Comparison of ENCODE assay signal across 8 mouse cellular contexts in the genomic region with DNA sequence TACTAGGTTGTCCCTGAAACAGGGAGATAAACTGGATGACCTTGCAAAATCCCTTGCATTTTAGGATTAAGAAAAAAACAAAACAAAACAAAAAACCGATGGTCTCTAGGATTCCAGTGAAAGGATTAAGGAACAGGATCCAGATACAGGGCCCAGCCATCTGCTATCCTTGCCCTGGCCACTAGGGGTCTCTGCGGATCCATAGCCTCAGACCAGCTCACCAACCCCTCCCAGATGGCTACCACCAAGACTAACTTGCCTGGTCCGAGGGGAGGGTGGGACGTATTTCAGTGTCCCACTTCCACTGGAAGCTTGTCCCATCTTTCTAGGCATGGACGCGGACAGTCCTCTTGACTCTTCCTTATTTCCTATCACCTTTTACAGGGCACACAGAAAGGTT.
DNase-seq lines count a peak whose midpoint lies in the region; ATAC-seq and TF ChIP-seq lines count a peak whose summit lies in the region.

No protein-coding gene starts in this region.

- peak; percentile 82 for DNase-seq in brain, embryonic 14.5 days (ENCODE audit: low read depth)
- DNase-seq in forebrain, embryonic 10.5 days (ENCODE audit: extremely low spot score, low spot score): peak; percentile 83
- peak; percentile 89 for DNase-seq in kidney, postnatal 0 days (ENCODE audit: low spot score)
- peak; percentile 57 for DNase-seq in liver, embryonic 11.5 days (ENCODE audit: low spot score)

- H3K4me1 ChIP-seq in forebrain, embryonic 10.5 days: peaks cover 38% of the 10 kb centered on the region
- peaks cover 0 to 3% of the 10 kb centered on the region in 2 experiments; a peak in 2 of 4 replicates for H3K4me1 ChIP-seq in heart, embryonic 14.5 days (ENCODE audit: control insufficient read depth in 2 of 2, insufficient read depth in 2 of 2, low read length in 2 of 2)
- H3K4me1 ChIP-seq in kidney, postnatal 0 days (replicated peaks; ENCODE audit: insufficient read depth, low read length): 0 out of 2 replicates have a peak, but pooled peaks cover 5% of the 10 kb centered on the region
- H3K4me1 ChIP-seq in liver, embryonic 11.5 days (replicated peaks; ENCODE audit: control insufficient read depth, insufficient read depth, low read length): no peaks in the 10 kb centered on the region
- 0 out of 2 replicates have a peak, but pooled peaks cover 3% of the 10 kb centered on the region for H3K4me1 ChIP-seq in neural tube, embryonic 12.5 days
- peaks cover 4% of the 10 kb centered on the region for H3K4me1 ChIP-seq in testis, adult 2 months (ENCODE audit: control insufficient read depth, insufficient read depth, low read length)

- peak overlapping the region; percentile 44; the same call in 1 of the 2 replicates for H3K9ac ChIP-seq in heart, embryonic 14.5 days (ENCODE audit: low read length)
- H3K9ac ChIP-seq in kidney, postnatal 0 days (ENCODE audit: low read depth, low read length): no peak overlapping the region
- no peak overlapping the region for H3K9ac ChIP-seq in liver, embryonic 11.5 days (ENCODE audit: low read depth, low read length)
- no peak overlapping the region for H3K9ac ChIP-seq in neural tube, embryonic 12.5 days

- no peak for ATAC-seq in heart, embryonic 14.5 days (ENCODE audit: insufficient number of reproducible peaks, insufficient read depth, low FRiP score, low read depth)
- ATAC-seq in kidney, postnatal 0 days (replicated peaks; ENCODE audit: low FRiP score, low read depth): peak; percentile 79; the same call in 1 of the 2 replicates
- ATAC-seq in liver, embryonic 11.5 days (replicated peaks; ENCODE audit: low FRiP score): peak; percentile 65
- peak; percentile 70 for ATAC-seq in neural tube, embryonic 12.5 days (ENCODE audit: low FRiP score, low read depth)

- no peaks in the 10 kb centered on the region for H3K9me3 ChIP-seq in forebrain, embryonic 10.5 days
- no peaks in the 10 kb centered on the region for H3K9me3 ChIP-seq in heart, embryonic 14.5 days (ENCODE audit: control insufficient read depth, low read length)
- H3K9me3 ChIP-seq in kidney, postnatal 0 days (replicated peaks; ENCODE audit: low read length): no peaks in the 10 kb centered on the region
- no peaks in the 10 kb centered on the region for H3K9me3 ChIP-seq in liver, embryonic 11.5 days (ENCODE audit: control insufficient read depth, low read length)
- H3K9me3 ChIP-seq in neural tube, embryonic 12.5 days: no peaks in the 10 kb centered on the region

- H3K27me3 ChIP-seq in C2C12 (ENCODE audit: control insufficient read depth, insufficient read depth, insufficient read length): no peaks in the 10 kb centered on the region
- H3K27me3 ChIP-seq in forebrain, embryonic 10.5 days (ENCODE audit: poor library complexity, severe bottlenecking): no peaks in the 10 kb centered on the region
- H3K27me3 ChIP-seq in heart, embryonic 14.5 days (ENCODE audit: control insufficient read depth, insufficient read depth, low read length): no peaks in the 10 kb centered on the region
- H3K27me3 ChIP-seq in kidney, postnatal 0 days (ENCODE audit: insufficient read depth, low read length): no peaks in the 10 kb centered on the region
- H3K27me3 ChIP-seq in liver, embryonic 11.5 days (replicated peaks; ENCODE audit: control insufficient read depth, insufficient read depth, low read length): no peaks in the 10 kb centered on the region
- no peaks in the 10 kb centered on the region for H3K27me3 ChIP-seq in neural tube, embryonic 12.5 days (replicated peaks)
- no peaks in the 10 kb centered on the region for H3K27me3 ChIP-seq in testis, adult 2 months (ENCODE audit: control insufficient read depth, insufficient read depth, low read length)

- no peak for TF ChIP-seq POLR2A in brain, embryonic 14.5 days (IDR thresholded peaks at IDR 0.05; ENCODE audit: borderline replicate concordance, extremely low read depth, insufficient read depth, insufficient read length, poor library complexity, severe bottlenecking)
- TF ChIP-seq POLR2A in testis, adult 2 months (IDR thresholded peaks at IDR 0.05; ENCODE audit: control insufficient read depth, low read depth, low read length): no peak

- 4% methylated on average over 6 of the region's 6 CpGs for WGBS in forebrain, embryonic 10.5 days
- WGBS in heart, embryonic 14.5 days: 2% methylated on average over 6 of the region's 6 CpGs
- 6% methylated on average over 6 of the region's 6 CpGs for WGBS in kidney, postnatal 0 days
- 4% methylated on average over 6 of the region's 6 CpGs for WGBS in liver, embryonic 11.5 days
- WGBS in neural tube, embryonic 12.5 days: 7% methylated on average over 6 of the region's 6 CpGs

- no peaks in the 10 kb centered on the region for H3K79me3 ChIP-seq in C2C12 (ENCODE audit: low read depth)

- no peak overlapping the region for H3K4me3 ChIP-seq in C2C12 (ENCODE audit: insufficient read depth, poor library complexity, severe bottlenecking)
- no peak overlapping the region for H3K4me3 ChIP-seq in forebrain, embryonic 10.5 days
- H3K4me3 ChIP-seq in heart, embryonic 14.5 days (ENCODE audit: control insufficient read depth in 1 of 2, insufficient read depth in 1 of 2, low read depth in 1 of 2, low read length in 2 of 2): no peak overlapping the region
- H3K4me3 ChIP-seq in kidney, postnatal 0 days (replicated peaks; ENCODE audit: low read depth, low read length): no peak overlapping the region
- no peak overlapping the region for H3K4me3 ChIP-seq in liver, embryonic 11.5 days (ENCODE audit: low read depth, low read length)
- no peak overlapping the region for H3K4me3 ChIP-seq in neural tube, embryonic 12.5 days
- no peak overlapping the region for H3K4me3 ChIP-seq in testis, adult 2 months (ENCODE audit: control insufficient read depth, low read depth, low read length)

- H3K36me3 ChIP-seq in C2C12 (ENCODE audit: control insufficient read depth, insufficient read depth): no peaks in the 10 kb centered on the region
- peaks cover 18% of the 10 kb centered on the region for H3K36me3 ChIP-seq in forebrain, embryonic 10.5 days (replicated peaks)
- no peaks in the 10 kb centered on the region for H3K36me3 ChIP-seq in heart, embryonic 14.5 days (ENCODE audit: control insufficient read depth, insufficient read depth, low read length)
- H3K36me3 ChIP-seq in kidney, postnatal 0 days (ENCODE audit: insufficient read depth, low read length): no peaks in the 10 kb centered on the region
- no peaks in the 10 kb centered on the region for H3K36me3 ChIP-seq in liver, embryonic 11.5 days (ENCODE audit: control insufficient read depth, insufficient read depth, low read length)
- H3K36me3 ChIP-seq in neural tube, embryonic 12.5 days: no peaks in the 10 kb centered on the region
- H3K36me3 ChIP-seq in testis, adult 2 months (ENCODE audit: control insufficient read depth, insufficient read depth, low read length): no peaks in the 10 kb centered on the region

- H3K4me2 ChIP-seq in heart, embryonic 14.5 days (ENCODE audit: low read length): peak overlapping the region; percentile 51
- H3K4me2 ChIP-seq in kidney, postnatal 0 days (ENCODE audit: low read length): peak overlapping the region; percentile 33
- H3K4me2 ChIP-seq in liver, embryonic 11.5 days: peak overlapping the region; percentile 17; the same call in 1 of the 2 replicates
- H3K4me2 ChIP-seq in neural tube, embryonic 12.5 days (replicated peaks): no peak overlapping the region

- H3ac ChIP-seq in C2C12 (ENCODE audit: control insufficient read depth, insufficient read length, low read depth): no peak overlapping the region

- H3K79me2 ChIP-seq in C2C12 (ENCODE audit: control insufficient read depth, insufficient read depth): no peaks in the 10 kb centered on the region

- H3K27ac ChIP-seq in forebrain, embryonic 10.5 days: peak overlapping the region; percentile 58
- H3K27ac ChIP-seq in heart, embryonic 14.5 days (replicated peaks in 1 of 2; ENCODE audit: control insufficient read depth in 1 of 2, insufficient read depth in 1 of 2, low read depth in 2 of 2, low read length in 2 of 2): no peak overlapping the region
- H3K27ac ChIP-seq in kidney, postnatal 0 days: peak overlapping the region; percentile 47; the same call in 1 of the 2 replicates
- H3K27ac ChIP-seq in liver, embryonic 11.5 days (ENCODE audit: low read depth, low read length): no peak overlapping the region; the same call in 1 of the 2 replicates
- no peak overlapping the region for H3K27ac ChIP-seq in neural tube, embryonic 12.5 days
- H3K27ac ChIP-seq in testis, adult 2 months (ENCODE audit: control insufficient read depth, insufficient read depth, low read depth, low read length): no peak overlapping the region

- peak; percentile 65 for TF ChIP-seq CTCF in C2C12 (IDR thresholded peaks at IDR 0.05; ENCODE audit: control insufficient read depth, insufficient read depth, insufficient read length)
- peak; percentile 99 for TF ChIP-seq CTCF in brain, embryonic 14.5 days (IDR thresholded peaks at IDR 0.05; ENCODE audit: borderline replicate concordance, extremely low read depth, insufficient read depth, insufficient read length)
- peak; percentile 94 for TF ChIP-seq CTCF in kidney, postnatal 0 days (IDR thresholded peaks at IDR 0.05; ENCODE audit: low read depth)
- peak; percentile 95; the same call in 1 of the 2 replicates for TF ChIP-seq CTCF in testis, adult 2 months (IDR thresholded peaks at IDR 0.05; ENCODE audit: control insufficient read depth, insufficient read depth, insufficient replicate concordance, low read depth, low read length)

TF ChIP-seq in C2C12, 6 proteins besides CTCF, POLR2A, EP300 and RAD21:
- no peak for TF ChIP-seq MYOD1 (IDR thresholded peaks at IDR 0.05; ENCODE audit: control insufficient read depth, insufficient read length, low read depth)
- TF ChIP-seq USF1 (IDR thresholded peaks at IDR 0.05; ENCODE audit: low read depth): no peak
- TF ChIP-seq FOSL1 (IDR thresholded peaks at IDR 0.05; ENCODE audit: insufficient read depth, low read length, poor library complexity, severe bottlenecking): no peak
- no peak for TF ChIP-seq MYOG (IDR thresholded peaks at IDR 0.05; ENCODE audit: control insufficient read depth, extremely low read depth, insufficient read length)
- no peak for TF ChIP-seq CEBPB (IDR thresholded peaks at IDR 0.05; ENCODE audit: low read depth)
- TF ChIP-seq MAX (IDR thresholded peaks at IDR 0.05): no peak

Comparison
In these comparisons a context has a peak if more than half of its experiments do, and no peak if none do; other contexts are left out.
1. H3K27ac ChIP-seq: peak in forebrain, embryonic 10.5 days (single experiment) and kidney, postnatal 0 days (single experiment); none in heart, embryonic 14.5 days (0 of 2), liver, embryonic 11.5 days (single experiment), neural tube, embryonic 12.5 days (single experiment) and testis, adult 2 months (single experiment).
2. Peak in every context shown above with its lines, with median percentiles within 50 percentile points of each other: CTCF ChIP-seq and DNase-seq.